ENCODE assay signal across 16 mouse cellular contexts in genomic region chr4:142136766-142137503, GRCm38 (mm10). TPM values are rescaled to one million over a fixed set of nuclear protein-coding genes. Genes with fewer than 3 reads are reported as not detected.
DNase-seq lines count a peak whose midpoint lies in the region; ATAC-seq and TF ChIP-seq lines count a peak whose summit lies in the region.
"Had no signal": no experiment of that assay in that cellular context is flagged by ENCODE, and none has a peak within 500 bp of the region (broad histone marks: within the 10 kb centered on the region; RNA-seq: fewer than 3 reads in every experiment).

No protein-coding gene starts in this region.

- no peak overlapping the region for H3K4me3 ChIP-seq in embryonic facial prominence, embryonic 15.5 days (replicated peaks)
- H3K4me3 ChIP-seq in embryonic facial prominence, embryonic 10.5 days, result no peak overlapping the region
- H3K4me3 ChIP-seq in kidney, postnatal 0 days (replicated peaks; ENCODE audit: low read depth, low read length), result no peak overlapping the region
- H3K4me3 ChIP-seq in lung, postnatal 0 days (ENCODE audit: low read depth, low read length), result no peak overlapping the region
- H3K4me3 ChIP-seq in liver, postnatal 0 days (ENCODE audit: low read depth, low read length), result no peak overlapping the region
- H3K4me3 ChIP-seq: embryonic facial prominence, embryonic 12.5 days; limb, embryonic 13.5 days; liver, embryonic 15.5 days; myocyte; stomach, embryonic 15.5 days had no signal

- TF ChIP-seq CTCF in kidney, postnatal 0 days (IDR thresholded peaks at IDR 0.05; ENCODE audit: low read depth), result no peak
- TF ChIP-seq CTCF in lung, postnatal 0 days (IDR thresholded peaks at IDR 0.05), result no peak
- no peak for TF ChIP-seq CTCF in liver, postnatal 0 days (IDR thresholded peaks at IDR 0.05; ENCODE audit: low read depth)

- no peak for TF ChIP-seq EP300 in lung, postnatal 0 days (IDR thresholded peaks at IDR 0.05)
- TF ChIP-seq EP300 in liver, postnatal 0 days (IDR thresholded peaks at IDR 0.05; ENCODE audit: low read depth), result no peak

- H3K9me3 ChIP-seq in embryonic facial prominence, embryonic 15.5 days (replicated peaks), result no peaks in the 10 kb centered on the region
- no peaks in the 10 kb centered on the region for H3K9me3 ChIP-seq in embryonic facial prominence, embryonic 10.5 days
- no peaks in the 10 kb centered on the region for H3K9me3 ChIP-seq in kidney, postnatal 0 days (replicated peaks; ENCODE audit: low read length)
- no peaks in the 10 kb centered on the region for H3K9me3 ChIP-seq in lung, postnatal 0 days (ENCODE audit: low read length)
- H3K9me3 ChIP-seq in liver, postnatal 0 days (ENCODE audit: low read length), result no peaks in the 10 kb centered on the region
- H3K9me3 ChIP-seq: embryonic facial prominence, embryonic 12.5 days; limb, embryonic 13.5 days; liver, embryonic 15.5 days; stomach, embryonic 15.5 days had no signal

- H3K9ac ChIP-seq in embryonic facial prominence, embryonic 15.5 days, result no peak overlapping the region
- no peak overlapping the region for H3K9ac ChIP-seq in kidney, postnatal 0 days (ENCODE audit: low read depth, low read length)
- H3K9ac ChIP-seq in lung, postnatal 0 days (replicated peaks; ENCODE audit: low read depth), result no peak overlapping the region
- H3K9ac ChIP-seq in liver, postnatal 0 days (replicated peaks), result no peak overlapping the region
- H3K9ac ChIP-seq: embryonic facial prominence, embryonic 12.5 days; limb, embryonic 13.5 days; liver, embryonic 15.5 days; stomach, embryonic 15.5 days had no signal

- no peak overlapping the region for H3K4me2 ChIP-seq in embryonic facial prominence, embryonic 15.5 days (replicated peaks)
- H3K4me2 ChIP-seq in kidney, postnatal 0 days (ENCODE audit: low read length), result no peak overlapping the region
- H3K4me2 ChIP-seq in lung, postnatal 0 days (replicated peaks; ENCODE audit: low read depth, low read length), result no peak overlapping the region
- H3K4me2 ChIP-seq in liver, postnatal 0 days (ENCODE audit: low read depth, low read length), result no peak overlapping the region
- H3K4me2 ChIP-seq: embryonic facial prominence, embryonic 12.5 days; limb, embryonic 13.5 days; liver, embryonic 15.5 days; midbrain, embryonic 11.5 days; stomach, embryonic 15.5 days had no signal

- no peaks in the 10 kb centered on the region for H3K27me3 ChIP-seq in embryonic facial prominence, embryonic 15.5 days
- H3K27me3 ChIP-seq in embryonic facial prominence, embryonic 10.5 days (replicated peaks; ENCODE audit: low read depth, poor library complexity, severe bottlenecking), result no peaks in the 10 kb centered on the region
- no peaks in the 10 kb centered on the region for H3K27me3 ChIP-seq in kidney, postnatal 0 days (ENCODE audit: insufficient read depth, low read length)
- H3K27me3 ChIP-seq in lung, postnatal 0 days (replicated peaks; ENCODE audit: insufficient read depth, low read length), result no peaks in the 10 kb centered on the region
- H3K27me3 ChIP-seq in liver, postnatal 0 days (ENCODE audit: insufficient read depth, low read length), result no peaks in the 10 kb centered on the region
- H3K27me3 ChIP-seq: embryonic facial prominence, embryonic 12.5 days; limb, embryonic 13.5 days; liver, embryonic 15.5 days; stomach, embryonic 15.5 days had no signal

- H3K4me1 ChIP-seq in embryonic facial prominence, embryonic 15.5 days, result no peaks in the 10 kb centered on the region
- peaks cover 17% of the 10 kb centered on the region for H3K4me1 ChIP-seq in embryonic facial prominence, embryonic 10.5 days
- H3K4me1 ChIP-seq in kidney, postnatal 0 days (replicated peaks; ENCODE audit: insufficient read depth, low read length), result no peaks in the 10 kb centered on the region
- H3K4me1 ChIP-seq in lung, postnatal 0 days (ENCODE audit: insufficient read depth, low read depth, low read length), result no peaks in the 10 kb centered on the region
- H3K4me1 ChIP-seq in liver, postnatal 0 days (ENCODE audit: insufficient read depth), result no peaks in the 10 kb centered on the region
- H3K4me1 ChIP-seq: embryonic facial prominence, embryonic 12.5 days; liver, embryonic 15.5 days; stomach, embryonic 15.5 days had no signal

- no peak for DNase-seq in embryonic facial prominence, embryonic 10.5 days (ENCODE audit: low spot score)
- no peak for DNase-seq in kidney, postnatal 0 days (ENCODE audit: low spot score)
- DNase-seq in kidney, adult 8-10 months, result no peak
- DNase-seq in cerebellum, postnatal 14 days, result peak; percentile 92 to 96
- DNase-seq in lung, postnatal 0 days (ENCODE audit: low spot score), result no peak
- DNase-seq in liver, postnatal 0 days, result no peak
- DNase-seq: spleen, adult 18-20 months had no signal

- 86% methylated on average over 10 of the region's 10 CpGs for WGBS in embryonic facial prominence, embryonic 15.5 days
- 88% methylated on average over 10 of the region's 10 CpGs for WGBS in embryonic facial prominence, embryonic 10.5 days
- WGBS in kidney, postnatal 0 days, result 90% methylated on average over 10 of the region's 10 CpGs
- 93% methylated on average over 10 of the region's 10 CpGs for WGBS in lung, postnatal 0 days
- 85% methylated on average over 10 of the region's 10 CpGs for WGBS in liver, postnatal 0 days (ENCODE audit: insufficient replicate concordance)

- no peak overlapping the region for H3K27ac ChIP-seq in embryonic facial prominence, embryonic 15.5 days (replicated peaks)
- H3K27ac ChIP-seq in embryonic facial prominence, embryonic 10.5 days (replicated peaks), result no peak overlapping the region
- H3K27ac ChIP-seq in kidney, postnatal 0 days, result no peak overlapping the region
- no peak overlapping the region for H3K27ac ChIP-seq in lung, postnatal 0 days (ENCODE audit: low read length)
- H3K27ac ChIP-seq in liver, postnatal 0 days (ENCODE audit: low read depth), result no peak overlapping the region
- H3K27ac ChIP-seq: embryonic facial prominence, embryonic 12.5 days; limb, embryonic 13.5 days; liver, embryonic 15.5 days; stomach, embryonic 15.5 days had no signal

- H3K36me3 ChIP-seq in embryonic facial prominence, embryonic 15.5 days, result peaks cover 5% of the 10 kb centered on the region; the same call in 1 of the 2 replicates
- H3K36me3 ChIP-seq in embryonic facial prominence, embryonic 10.5 days (replicated peaks), result peaks cover 18% of the 10 kb centered on the region
- H3K36me3 ChIP-seq in kidney, postnatal 0 days (ENCODE audit: insufficient read depth, low read length), result peaks cover 7% of the 10 kb centered on the region
- H3K36me3 ChIP-seq in lung, postnatal 0 days (ENCODE audit: insufficient read depth, low read length), result peaks cover 4% of the 10 kb centered on the region; the same call in 1 of the 2 replicates
- H3K36me3 ChIP-seq in liver, postnatal 0 days (replicated peaks; ENCODE audit: insufficient read depth, low read length), result no peaks in the 10 kb centered on the region
- H3K36me3 ChIP-seq: liver, embryonic 15.5 days; stomach, embryonic 15.5 days had no signal

- ATAC-seq in embryonic facial prominence, embryonic 15.5 days (ENCODE audit: insufficient number of reproducible peaks, low FRiP score, low TSS enrichment, low read depth), result peak; percentile 20; the same call in 1 of the 2 replicates
- ATAC-seq in kidney, postnatal 0 days (replicated peaks; ENCODE audit: low FRiP score, low read depth), result 0 out of 2 replicates have a peak, but pooled peaks have one; percentile 26
- no peak for ATAC-seq in lung, postnatal 0 days
- ATAC-seq in liver, postnatal 0 days, result no peak
- ATAC-seq in inflammation-experienced regulatory T-cells, adult 6 months, result no peak
- ATAC-seq: activated CD4-positive, CD25-positive, alpha-beta regulatory T cell, adult 4 months had no signal

RNA-seq across cellular contexts. Expression of gene Tmem51, which starts 52.8 kb away (rescaled TPM):
- 18.3 and 20.2 TPM in 2 replicates for polyA plus RNA-seq in embryonic facial prominence, embryonic 15.5 days (2015; fragmentation: Nextera tagmentation; extraction: Ambion mirVana)
- polyA plus RNA-seq in embryonic facial prominence, embryonic 10.5 days (2016; fragmentation: Nextera tagmentation; extraction: Ambion mirVana), result 9.5 and 9.7 TPM in 2 replicates
- polyA plus RNA-seq in kidney, postnatal 0 days (2015; fragmentation: Nextera tagmentation; extraction: Ambion mirVana), result 53.8 and 56.8 TPM in 2 replicates
- 18.9 and 22.1 TPM in 2 replicates for polyA plus RNA-seq in lung, postnatal 0 days (2015; fragmentation: Nextera tagmentation; extraction: Ambion mirVana)
- 13.7 and 15.7 TPM in 2 replicates for polyA plus RNA-seq in liver, postnatal 0 days (2015; fragmentation: Nextera tagmentation; extraction: Ambion mirVana)
- 1 to 10 TPM in 1 of 3 experiments, under 1 TPM in 2; 0.17 to 1.4 (median 0.50) TPM for polyA plus RNA-seq in inflammation-experienced regulatory T-cells, adult 6 months (2017; shearing (Covaris generic))
- polyA plus RNA-seq: myocyte had no signal

Comparison
In these comparisons a context has a peak if more than half of its experiments do, and no peak if none do; other contexts are left out.
1. ATAC-seq: peak in embryonic facial prominence, embryonic 15.5 days (single experiment) and kidney, postnatal 0 days (single experiment); none in lung, postnatal 0 days (single experiment), liver, postnatal 0 days (single experiment) and inflammation-experienced regulatory T-cells, adult 6 months (single experiment).
2. DNase-seq: peak in cerebellum, postnatal 14 days (2 of 2); none in embryonic facial prominence, embryonic 10.5 days (single experiment), kidney, postnatal 0 days (single experiment), kidney, adult 8-10 months (0 of 2), lung, postnatal 0 days (single experiment) and liver, postnatal 0 days (single experiment).